Mouse (Mus musculus) stomach, embryonic 14.5 days (tissue): ENCODE results near the gene Pop5. TPM values are rescaled to one million over a fixed set of nuclear protein-coding genes. Genes with fewer than 3 reads are reported as not detected.

Experiments
- ATAC-seq: fragments of 200-750 bp; cut with Nextera tagmentation; 2 replicates; pipeline ENCODE4 v1.8.0; 2017; ENCODE audit warnings: low read depth, moderate TSS enrichment; ENCODE audit not compliant: insufficient number of reproducible peaks, insufficient read depth, low FRiP score
- H3K27ac ChIP-seq: fragments of 300-500 bp; sonication (generic); 2 replicates; pipeline ENCODE4 v1.5.1; 2014; ENCODE audit warnings: mild to moderate bottlenecking, low read length, moderate library complexity, mixed read lengths
- H3K27me3 ChIP-seq: fragments of 300-500 bp; sonication (generic); 2 replicates; pipeline ENCODE4 v1.6.1; 2014; ENCODE audit warnings: low read length, control low read depth, mixed read lengths; ENCODE audit not compliant: control insufficient read depth, insufficient read depth
- H3K36me3 ChIP-seq: fragments of 300-500 bp; sonication (generic); 2 replicates; pipeline ENCODE4 v1.6.1; 2014; ENCODE audit warnings: mild to moderate bottlenecking, control low read depth, low read length, moderate library complexity, mixed read lengths; ENCODE audit not compliant: control insufficient read depth, insufficient read depth
- H3K4me1 ChIP-seq: fragments of 300-500 bp; sonication (generic); 2 replicates; pipeline ENCODE4 v1.6.1; 2014; ENCODE audit warnings: low read length, control low read depth, mixed read lengths; ENCODE audit not compliant: control insufficient read depth, insufficient read depth
- H3K4me2 ChIP-seq: fragments of 300-500 bp; sonication (generic); replicated peaks from 2 replicates; pipeline ENCODE4 v1.6.1; 2014; ENCODE audit warnings: low read depth, low read length, control low read depth
- H3K4me3 ChIP-seq: fragments of 300-500 bp; sonication (generic); 2 replicates; pipeline ENCODE4 v1.5.1; 2014; ENCODE audit warnings: low read depth, low read length, control low read depth
- H3K9ac ChIP-seq: fragments of 300-500 bp; sonication (generic); replicated peaks from 2 replicates; pipeline ENCODE4 v1.6.1; 2014; ENCODE audit warnings: low read depth, mild to moderate bottlenecking, control low read depth, low read length, moderate library complexity, mixed read lengths
- H3K9me3 ChIP-seq: fragments of 300-500 bp; sonication (generic); 2 replicates; pipeline ENCODE4 v1.6.1; 2016; ENCODE audit warnings: low read depth, low read length, control low read depth; ENCODE audit not compliant: control insufficient read depth
- WGBS: fragments of 180-500 bp; shearing (Covaris S2); extraction: QIAGEN DNeasy Blood & Tissue Kit; methylation state at CpG from one replicate; pipeline ENCODE4 v1.1.7; 2014; 5-methylcytosine and 5-hydroxymethylcytosine counted together
- polyA plus RNA-seq: library from polyadenylated mRNA; unstranded; fragments of >200 nt; fragmentation: Nextera tagmentation; extraction: Ambion mirVana; gene quantifications from 2 replicates; pipeline ENCODE4 v1.2.1, GENCODE M21; 2014

Pop5 gene
- polyA plus RNA-seq, result 93.1 and 97.7 TPM in 2 replicates

DNA sequence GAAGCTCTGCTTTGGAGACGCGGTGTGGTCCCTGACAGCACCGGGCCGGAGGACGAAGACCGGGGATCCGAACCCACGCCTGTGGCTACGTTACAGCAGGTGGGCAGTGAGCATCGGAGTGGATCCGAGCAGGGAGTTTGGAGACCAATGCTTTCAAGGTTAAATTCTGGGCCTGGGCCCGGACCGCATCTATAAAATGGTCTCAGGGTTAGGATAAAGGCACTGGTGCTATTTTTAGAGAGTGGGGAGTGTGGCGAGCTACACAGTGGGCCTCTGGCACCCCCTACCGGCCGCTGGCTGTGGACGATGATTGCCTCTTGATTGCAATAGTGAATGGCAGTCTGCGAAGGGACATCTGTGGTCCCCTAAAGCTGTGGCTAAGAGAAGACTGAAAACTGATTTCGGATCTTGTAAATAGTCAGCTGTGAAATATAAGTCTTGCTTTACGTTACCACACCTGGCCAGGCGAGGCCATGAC lies at the start of gene Pop5:
Gene Pop5 (plus strand): TSS at position 51 of the 478 bp plus-strand sequence.
- H3K4me1 ChIP-seq, result no peaks in the 10 kb centered on the region
- H3K4me3 ChIP-seq, result peak within 1 kb of the TSS; percentile 56
- peak; percentile 40; the same call in 1 of the 2 replicates for ATAC-seq
- peaks cover 12% of the 10 kb centered on the region for H3K36me3 ChIP-seq
- H3K27me3 ChIP-seq, result no peaks in the 10 kb centered on the region
- H3K9ac ChIP-seq, result peak within 1 kb of the TSS; percentile 12; the same call in 1 of the 2 replicates
- no peak within 1 kb of the TSS for H3K27ac ChIP-seq
- peak within 1 kb of the TSS; percentile 96 for H3K4me2 ChIP-seq
- H3K9me3 ChIP-seq, result no peaks in the 10 kb centered on the region
- 2% methylated on average over 21 of the region's 21 CpGs for WGBS

- no peak for ATAC-seq
- no peaks in the 10 kb centered on the region for H3K36me3 ChIP-seq
- H3K27me3 ChIP-seq, result peaks cover 5% of the 10 kb centered on the region; the same call in 1 of the 2 replicates
- no peak overlapping the region for H3K27ac ChIP-seq
- no peak overlapping the region for H3K4me3 ChIP-seq
- no peaks in the 10 kb centered on the region for H3K9me3 ChIP-seq
- H3K4me2 ChIP-seq, result 0 out of 2 replicates have a peak overlapping the region, but pooled peaks have one; percentile 3
- 43% methylated on average over 17 of the region's 17 CpGs for WGBS
- H3K4me1 ChIP-seq, result peaks cover 14% of the 10 kb centered on the region
- no peak overlapping the region for H3K9ac ChIP-seq
Observed at GRCm38 (mm10) chr5:115186371-115187073, 49.1 kb upstream of the Pop5 start.

DNA sequence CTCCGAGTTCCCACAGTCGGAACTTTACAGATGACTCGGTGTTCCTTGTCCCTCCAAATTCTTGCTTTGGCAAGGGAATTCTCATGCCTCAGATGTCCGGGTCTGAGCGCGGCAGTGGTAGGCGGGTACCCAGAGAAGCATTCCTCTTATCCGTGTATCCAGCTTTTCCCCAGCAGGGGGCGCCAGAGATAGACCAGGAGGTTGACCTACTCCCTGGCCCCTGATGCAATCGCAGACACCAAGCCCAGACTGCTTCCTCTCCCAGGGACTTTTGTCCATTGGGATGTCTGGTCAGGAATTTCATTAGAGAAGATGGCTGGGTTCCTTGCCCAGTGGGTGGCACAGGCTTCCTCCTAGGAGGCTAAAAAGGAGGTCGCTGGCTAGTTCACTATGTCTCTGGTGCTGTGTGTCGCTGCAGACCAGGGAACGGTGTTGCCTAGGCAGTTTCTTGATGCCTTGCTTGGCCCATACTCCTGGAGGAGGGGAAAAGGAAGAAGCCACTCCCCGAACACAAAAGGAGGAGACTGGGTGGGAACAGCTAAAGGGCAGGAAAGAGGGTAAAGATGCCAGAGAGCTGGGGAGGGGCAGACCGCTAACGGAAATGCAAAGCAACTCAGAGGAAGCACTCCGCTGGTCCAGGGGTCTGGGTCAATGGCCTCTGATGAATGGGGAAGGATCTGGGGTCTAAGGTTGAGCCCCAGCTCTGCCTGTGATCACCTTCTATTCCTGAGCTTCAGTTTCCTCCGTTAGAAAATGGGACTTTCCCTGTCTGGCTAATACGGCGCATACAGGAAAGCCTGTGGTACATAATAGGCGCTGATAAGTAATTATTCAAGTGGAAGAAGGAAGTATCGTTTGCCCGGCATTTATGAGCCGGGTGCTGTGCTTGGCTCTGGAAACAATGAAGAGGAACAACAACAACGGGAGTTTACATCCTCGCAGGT lies 48.2 kb upstream of the Pop5 start:
- 0 out of 2 replicates have a peak overlapping the region, but pooled peaks have one; percentile 3 for H3K4me2 ChIP-seq
- H3K36me3 ChIP-seq, result no peaks in the 10 kb centered on the region
- ATAC-seq, result peak; percentile 69; the same call in 1 of the 2 replicates
- no peak overlapping the region for H3K9ac ChIP-seq
- no peaks in the 10 kb centered on the region for H3K9me3 ChIP-seq
- no peak overlapping the region for H3K4me3 ChIP-seq
- H3K27me3 ChIP-seq, result peaks cover 15% of the 10 kb centered on the region
- H3K4me1 ChIP-seq, result peaks cover 17% of the 10 kb centered on the region
- H3K27ac ChIP-seq, result no peak overlapping the region
- WGBS, result 22% methylated on average over 26 of the region's 26 CpGs

DNA sequence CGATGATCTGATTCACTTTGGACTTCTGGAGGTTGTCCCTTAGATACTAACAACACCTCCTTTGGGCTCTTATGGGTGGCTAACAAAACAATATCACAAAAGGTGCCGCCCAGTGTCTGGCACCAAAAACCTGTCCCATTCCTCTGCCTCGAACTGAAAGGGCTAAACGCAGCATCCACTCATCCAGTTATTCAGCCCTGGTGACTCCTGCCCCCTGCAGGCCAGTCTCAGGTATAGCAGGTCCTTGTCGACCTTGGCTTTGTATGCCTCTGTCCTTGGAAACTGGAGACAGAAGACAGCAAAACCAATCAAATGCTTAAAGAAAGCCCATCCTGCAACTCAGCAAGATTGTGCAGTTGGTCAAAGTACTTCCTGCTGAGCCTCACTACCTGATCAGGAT lies 46.8 kb upstream of the Pop5 start:
- Histone ChIP-seq H3K4me2 (no peak overlapping the region), H3K4me3 (no peak overlapping the region), H3K9me3 (no peaks in the 10 kb centered on the region), H3K27ac (no peak overlapping the region), H3K27me3 (peaks cover 23% of the 10 kb centered on the region), H3K36me3 (no peaks in the 10 kb centered on the region), H3K4me1 (peaks cover 25% of the 10 kb centered on the region), H3K9ac (no peak overlapping the region)
- no peak for ATAC-seq
- 51% methylated on average over 5 of the region's 5 CpGs for WGBS

DNA sequence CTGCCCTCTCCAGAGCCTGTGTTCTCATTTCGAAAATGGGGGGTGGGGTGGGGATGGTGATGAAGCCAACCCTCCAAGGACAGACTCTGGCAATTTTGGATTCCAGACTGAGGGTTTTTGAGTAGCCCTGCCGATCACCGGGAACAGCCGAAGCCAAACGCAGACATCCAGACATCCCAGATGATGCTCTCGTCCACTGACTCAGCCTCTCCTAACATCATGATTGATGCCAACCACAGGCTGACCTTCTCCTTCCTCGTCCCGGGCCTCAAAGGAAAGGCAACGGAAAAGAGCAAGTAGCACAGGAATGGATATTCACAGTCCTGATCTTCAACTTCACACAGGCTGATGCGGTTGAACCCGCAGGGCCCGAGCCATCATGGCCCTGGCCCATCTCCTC lies 45.6 kb upstream of the Pop5 start:
- H3K9me3 ChIP-seq, result no peaks in the 10 kb centered on the region
- no peak for ATAC-seq
- 62% methylated on average over 12 of the region's 12 CpGs for WGBS

DNA sequence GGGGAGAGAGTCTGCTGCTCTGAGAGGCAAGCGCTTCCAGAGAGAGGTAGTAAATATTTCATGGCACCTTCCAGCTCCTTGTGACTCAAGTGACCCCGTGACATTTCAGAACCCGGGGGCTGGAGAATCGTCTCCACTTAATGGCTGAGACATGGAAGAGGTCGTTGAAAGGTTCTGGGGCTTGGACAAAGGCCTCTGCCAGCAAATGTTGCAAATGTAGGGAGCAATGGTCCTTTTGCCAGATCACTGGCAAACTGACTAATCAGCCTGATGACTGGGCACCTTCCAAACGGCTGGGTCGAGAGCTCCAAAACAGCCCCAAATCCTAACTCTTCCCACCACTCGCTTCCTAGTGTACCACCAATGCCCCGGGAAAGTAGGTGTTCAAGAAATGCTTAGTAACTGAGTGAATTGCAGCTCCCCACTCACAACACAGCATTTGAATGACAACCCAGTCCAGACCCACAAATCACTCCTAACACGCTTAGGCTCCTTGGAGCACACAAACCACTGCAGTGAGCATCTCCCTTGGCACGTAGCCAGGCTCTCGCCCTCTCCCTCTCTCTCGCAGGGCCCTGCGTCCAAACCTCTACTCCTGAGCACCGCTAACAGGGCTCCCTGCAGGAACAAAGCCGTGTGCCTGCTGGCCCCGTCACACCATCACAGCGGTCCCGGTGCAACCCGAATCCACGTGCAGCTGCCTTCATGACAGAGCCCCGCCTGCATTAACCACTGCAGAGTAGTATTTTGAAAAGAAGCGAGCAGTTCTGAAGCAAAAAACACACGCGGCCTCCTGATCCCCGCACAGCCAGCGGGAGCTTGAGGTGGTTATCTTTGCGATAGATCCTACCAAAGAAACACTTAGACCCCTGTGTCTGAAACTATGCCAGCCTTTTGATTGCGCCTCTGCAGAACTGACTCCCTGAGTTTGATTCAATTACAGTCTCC lies 43.5 kb upstream of the Pop5 start:
- Histone ChIP-seq H3K27me3 (peaks cover 26% of the 10 kb centered on the region), H3K27ac (no peak overlapping the region), H3K4me2 (peak overlapping the region; percentile 100; the same call in 1 of the 2 replicates), H3K36me3 (no peaks in the 10 kb centered on the region), H3K9me3 (no peaks in the 10 kb centered on the region), H3K4me1 (peaks cover 22% of the 10 kb centered on the region; the same call in 1 of the 2 replicates), H3K9ac (no peak overlapping the region), H3K4me3 (no peak overlapping the region)
- WGBS, result 12% methylated on average over 29 of the region's 29 CpGs
- no peak for ATAC-seq

More for the DNA sequence above, 45.6 kb upstream of the Pop5 start:
- peaks cover 27% of the 10 kb centered on the region for H3K4me1 ChIP-seq
- no peak overlapping the region for H3K4me3 ChIP-seq
- no peak overlapping the region for H3K4me2 ChIP-seq
- H3K27ac ChIP-seq, result no peak overlapping the region
- H3K9ac ChIP-seq, result no peak overlapping the region
- peaks cover 26% of the 10 kb centered on the region for H3K27me3 ChIP-seq
- no peaks in the 10 kb centered on the region for H3K36me3 ChIP-seq

- WGBS, result 15% methylated on average over 7 of the region's 7 CpGs
- peaks cover 19% of the 10 kb centered on the region; the same call in 1 of the 2 replicates for H3K4me1 ChIP-seq
- no peaks in the 10 kb centered on the region for H3K9me3 ChIP-seq
- H3K36me3 ChIP-seq, result no peaks in the 10 kb centered on the region
- no peak for ATAC-seq
- H3K27me3 ChIP-seq, result peaks cover 26% of the 10 kb centered on the region
- peak overlapping the region; percentile 100 for H3K4me2 ChIP-seq
- H3K9ac ChIP-seq, result no peak overlapping the region
- H3K4me3 ChIP-seq, result peak overlapping the region; percentile 59
- H3K27ac ChIP-seq, result no peak overlapping the region
Observed at GRCm38 (mm10) chr5:115192828-115193195, 42.8 kb upstream of the Pop5 start.
